Mouse (Mus musculus): ENCODE measurements at regions not wholly inside any gene's neighbourhood (a gene's known extent, or its start where the extent isn't known, plus 50 kb on each side); places are given as distances from the start of the nearest gene placed in this dataset.
"Not testable (repeated sequence)": the region's sequence is repeated elsewhere in the genome, so short reads cannot be mapped to it uniquely, and the experiment has no call there.

DNA sequence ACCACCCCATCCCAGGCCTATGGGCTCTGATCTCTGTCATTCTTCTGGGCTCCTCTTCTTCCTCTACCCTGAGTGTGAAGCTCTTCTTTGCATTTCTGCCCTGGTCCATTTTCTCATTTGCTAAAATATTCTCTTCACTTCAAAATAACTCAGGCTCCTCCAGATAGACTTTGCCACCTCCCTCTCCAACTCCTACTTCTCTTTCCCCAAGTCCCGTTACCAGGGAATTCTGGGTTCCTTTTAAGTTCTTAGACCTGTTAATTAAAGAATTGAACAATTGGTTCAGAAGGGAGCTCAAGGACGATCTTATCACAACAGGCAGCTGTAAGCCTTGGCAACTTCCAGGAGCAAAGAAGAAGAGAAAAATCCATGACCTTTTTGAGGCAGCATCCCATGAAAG is 122.9 kb upstream of the Arid1b start:
- no peak for DNase-seq (ENCODE audit: low spot score)

DNA sequence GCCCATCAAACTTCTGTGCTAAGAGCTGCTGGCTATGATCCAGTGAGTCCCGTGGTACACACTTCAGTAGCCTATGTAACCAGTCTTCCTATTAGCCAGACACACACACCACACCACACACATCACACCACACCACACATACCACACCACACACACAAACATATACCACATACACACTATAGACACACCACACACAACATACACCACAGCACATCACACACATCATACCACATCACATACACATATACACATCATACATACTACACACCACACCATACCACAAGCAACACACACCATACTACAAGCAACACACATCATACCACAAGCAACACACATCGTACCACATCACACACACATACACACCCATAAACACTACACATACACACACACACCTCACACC is 119.7 kb upstream of the Arid1b start:
- no peak for DNase-seq (ENCODE audit: low spot score)

DNA sequence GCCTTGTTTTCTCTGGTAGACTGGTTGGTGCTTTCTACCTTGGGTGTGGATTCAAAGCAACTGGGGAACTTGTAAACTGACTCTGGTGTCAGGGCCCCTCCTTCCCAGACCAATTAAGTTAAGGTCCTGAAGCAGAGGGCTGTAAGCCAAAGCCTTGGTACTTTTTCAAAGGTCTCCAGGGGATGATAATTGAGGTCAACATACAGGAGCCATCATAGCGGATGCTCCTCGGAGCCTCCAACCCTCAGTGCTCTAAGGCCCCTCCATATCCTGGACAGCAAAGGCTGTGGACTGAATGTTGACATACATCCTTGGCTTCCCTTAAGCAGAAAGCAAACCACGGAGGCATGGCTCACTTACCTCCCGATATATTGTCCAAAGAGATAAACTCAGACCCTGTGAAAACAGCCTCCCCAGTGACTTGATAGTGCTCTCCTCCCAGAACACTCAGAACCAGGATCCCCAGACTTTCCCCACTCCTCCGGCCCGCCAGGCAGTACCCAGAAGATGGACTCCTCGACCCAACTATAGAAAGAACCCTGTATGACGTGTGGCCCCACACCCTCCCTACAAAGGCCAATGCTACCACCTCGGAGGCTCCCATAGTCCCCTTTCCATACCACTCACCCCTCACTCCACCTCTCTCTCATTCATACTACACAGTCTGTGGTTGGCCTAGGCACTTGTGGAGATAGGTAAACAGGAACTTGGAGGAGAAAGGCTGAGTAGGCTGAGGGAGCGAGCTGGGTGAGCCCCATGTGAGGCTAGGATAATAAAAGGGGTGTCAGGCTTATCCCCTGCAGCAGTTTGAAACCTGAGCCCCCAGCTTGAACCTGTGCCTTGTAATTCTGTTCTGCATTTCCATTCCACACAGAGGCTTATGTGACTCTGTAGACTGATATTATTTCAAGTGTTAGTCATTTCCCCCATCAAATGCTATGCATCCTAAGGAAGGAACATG is 118.8 kb upstream of the Arid1b start:
- no peak for DNase-seq (ENCODE audit: low spot score)

DNA sequence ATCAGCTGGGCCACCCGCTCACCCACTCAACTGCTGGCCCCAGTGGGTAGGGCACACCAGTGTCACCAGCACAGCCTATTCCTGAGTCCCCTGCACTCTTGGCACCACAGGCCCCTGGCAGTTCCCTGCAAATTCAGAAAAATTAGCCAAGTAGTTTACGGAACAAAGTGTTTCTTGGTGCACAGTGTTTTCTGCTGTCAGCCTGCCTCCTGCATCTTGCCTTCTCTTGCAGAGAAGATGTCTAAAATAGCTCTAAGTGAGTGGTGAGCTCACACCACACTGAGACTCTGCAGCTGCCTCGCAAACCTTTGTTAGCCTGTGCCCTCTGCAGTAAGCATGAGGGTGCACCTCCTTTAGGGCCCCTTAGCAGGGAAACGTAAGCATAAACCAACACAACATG is 117.7 kb upstream of the Arid1b start:
- no peak for DNase-seq (ENCODE audit: low spot score)

DNA sequence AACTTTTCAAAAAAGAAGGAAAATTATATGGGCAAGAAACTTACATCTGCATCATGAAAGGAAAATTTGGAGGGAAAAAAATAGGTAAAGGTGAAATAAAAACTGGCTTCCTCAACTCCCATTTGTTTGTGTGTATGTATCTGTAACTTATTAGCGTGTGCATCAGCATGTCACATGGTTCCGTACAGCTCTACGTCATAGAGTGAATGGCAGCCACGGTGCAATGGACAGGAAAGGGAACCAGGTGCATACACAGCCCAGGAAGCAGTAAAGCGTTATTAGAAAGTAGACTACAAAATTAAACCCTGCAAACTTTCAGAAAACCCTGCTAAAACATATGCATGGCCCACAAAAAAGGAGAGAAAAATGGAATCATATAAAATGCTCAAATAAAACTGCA is 112.7 kb upstream of the Arid1b start:
- DNase-seq (ENCODE audit: low spot score): no peak

DNA sequence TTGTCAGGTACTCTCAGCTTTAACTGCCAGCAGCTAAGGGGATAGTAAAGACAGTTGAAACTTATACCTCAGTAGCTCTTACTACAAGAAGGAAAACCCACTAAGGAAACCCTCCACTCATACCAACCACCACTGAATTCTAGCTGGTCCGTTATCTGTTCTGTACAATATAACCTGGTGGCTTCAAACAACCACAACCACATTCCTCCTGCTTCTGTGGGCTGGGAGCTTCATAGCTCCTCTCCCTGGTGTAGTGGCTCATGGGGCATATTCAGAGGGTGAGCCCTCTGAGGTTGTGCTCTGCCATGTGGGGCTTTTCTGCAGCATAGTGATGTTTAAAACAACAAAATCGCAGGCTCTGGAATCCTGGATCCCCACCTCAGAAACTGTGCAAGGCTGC is 110.0 kb upstream of the Arid1b start:
- no peak for DNase-seq (ENCODE audit: low spot score)

DNA sequence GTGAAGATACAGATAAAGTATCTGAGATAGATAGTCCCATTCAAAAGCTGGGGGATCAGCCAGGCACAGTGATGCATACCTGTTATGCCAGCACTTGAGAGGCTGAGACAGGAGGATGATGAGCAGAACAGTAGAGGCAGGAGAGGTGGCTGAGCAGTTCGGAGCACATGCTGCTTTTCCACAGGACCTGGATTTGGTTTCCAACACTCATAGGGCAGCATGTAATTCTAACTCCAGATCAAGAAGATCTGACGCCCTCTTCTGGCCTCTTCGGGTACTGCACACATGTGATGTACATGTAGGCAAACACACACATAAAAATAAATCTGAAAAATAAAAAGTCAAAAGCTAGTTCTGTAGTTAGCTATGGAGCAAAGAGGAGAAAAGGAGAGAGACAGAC is 109.4 kb upstream of the Arid1b start:
- no peak for DNase-seq (ENCODE audit: low spot score)

DNA sequence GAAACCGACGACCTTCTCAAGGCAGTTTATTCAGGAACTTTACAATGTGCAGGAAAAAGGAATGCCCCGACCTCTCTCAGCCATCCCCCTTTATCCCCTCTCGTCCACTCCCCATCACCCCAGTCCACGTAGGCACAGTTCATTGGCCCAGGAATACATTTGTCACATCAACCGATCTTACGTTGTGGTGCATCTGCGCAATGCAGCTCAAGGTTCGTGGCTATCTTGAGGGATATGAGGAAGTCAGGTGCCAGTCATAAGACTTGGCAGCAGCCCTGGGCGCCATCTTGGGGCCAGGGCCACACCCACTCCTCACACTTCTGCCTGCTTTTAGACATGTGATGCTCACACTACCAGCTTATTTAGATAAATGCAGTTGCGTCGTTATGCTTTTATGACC is 106.8 kb upstream of the Arid1b start:
- not testable (repeated sequence) for DNase-seq (ENCODE audit: low spot score)

DNA sequence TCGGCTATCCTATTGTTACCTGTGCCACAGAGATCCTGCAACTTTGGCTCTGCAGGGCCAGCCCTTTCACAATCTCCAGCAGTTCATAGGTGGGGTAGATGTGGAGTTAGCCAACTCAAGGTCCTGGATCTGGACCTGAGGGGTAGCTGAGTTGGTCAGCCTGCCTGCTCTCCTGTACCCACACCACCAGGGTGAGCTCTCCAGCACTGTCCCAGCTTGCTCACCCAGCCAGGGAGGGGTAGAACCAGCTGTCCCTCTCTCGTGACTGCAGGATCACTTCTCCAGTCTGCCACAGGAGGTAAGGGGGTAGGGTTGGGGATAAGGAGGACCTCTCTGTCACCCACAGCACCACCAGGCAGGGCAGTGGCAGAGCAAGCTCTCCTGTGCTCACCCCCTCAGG is 104.6 kb upstream of the Arid1b start:
- no peak for DNase-seq (ENCODE audit: low spot score)

DNA sequence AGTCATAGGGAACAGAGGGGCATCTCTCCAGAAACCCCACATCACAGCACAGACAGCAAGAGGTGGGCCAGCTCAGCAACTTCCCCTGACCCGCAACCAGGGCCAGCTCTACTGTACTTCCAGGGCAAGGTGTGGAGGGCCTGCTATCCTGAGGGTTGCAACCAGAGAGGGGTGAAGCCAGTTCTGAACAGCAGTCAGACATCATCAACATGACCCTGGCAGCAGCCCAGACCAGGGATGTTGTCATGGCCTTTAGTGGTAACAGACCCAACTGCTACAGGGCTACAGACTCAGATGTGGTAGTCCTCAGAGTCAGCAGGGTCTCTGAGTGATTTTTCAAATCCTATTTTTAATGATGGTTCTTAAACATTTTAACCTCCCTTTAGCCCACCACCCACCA is 104.0 kb upstream of the Arid1b start:
- DNase-seq (ENCODE audit: low spot score): no peak

DNA sequence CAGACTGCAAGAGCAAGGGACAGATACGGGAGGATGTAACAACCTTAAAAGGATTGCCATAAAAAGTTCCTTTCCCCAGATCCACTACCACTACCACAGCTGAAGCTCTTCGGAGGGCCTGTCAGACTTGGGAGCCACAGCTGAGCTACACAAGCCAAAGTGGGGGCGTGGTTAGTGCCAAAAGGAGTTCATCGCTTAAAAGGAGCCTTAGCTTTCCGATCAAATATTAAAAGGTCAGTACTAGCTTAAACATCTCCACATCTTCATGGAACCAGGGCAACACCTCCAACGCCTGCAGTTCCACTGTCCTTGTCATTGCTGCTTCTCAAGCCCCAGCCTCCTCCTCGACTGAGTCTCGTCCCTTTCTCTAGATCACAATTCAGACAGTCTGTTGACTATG is 102.6 kb upstream of the Arid1b start:
- DNase-seq (ENCODE audit: low spot score): no peak

DNA sequence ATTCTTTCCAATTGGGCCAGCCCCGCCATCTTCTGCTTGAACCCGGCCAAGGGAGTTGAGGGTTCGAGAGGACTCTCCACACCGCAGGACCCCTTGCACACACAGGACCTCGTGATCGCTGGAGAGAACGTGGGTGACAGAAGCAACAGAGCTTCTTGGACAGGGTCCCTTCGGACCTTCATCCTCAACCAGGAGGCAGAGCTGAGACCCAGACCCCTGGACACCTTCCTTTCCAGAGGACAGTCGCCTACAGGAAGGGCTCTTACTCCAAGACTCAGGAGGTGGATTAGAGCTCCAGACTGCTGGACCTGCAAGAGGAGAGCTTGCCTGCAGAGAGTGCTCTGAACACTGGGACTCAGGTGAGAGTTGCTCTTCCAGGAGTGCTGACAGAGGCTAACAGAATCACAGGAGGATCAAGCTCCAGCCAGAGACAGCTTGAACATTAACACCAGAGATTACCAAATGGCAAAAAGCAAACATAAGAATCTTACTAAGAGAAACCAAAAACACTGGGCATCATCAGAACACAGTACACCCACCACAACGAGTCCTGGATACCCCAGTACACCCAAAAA is 99.3 kb upstream of the Arid1b start:
- DNase-seq (ENCODE audit: low spot score): not testable (repeated sequence)

DNA sequence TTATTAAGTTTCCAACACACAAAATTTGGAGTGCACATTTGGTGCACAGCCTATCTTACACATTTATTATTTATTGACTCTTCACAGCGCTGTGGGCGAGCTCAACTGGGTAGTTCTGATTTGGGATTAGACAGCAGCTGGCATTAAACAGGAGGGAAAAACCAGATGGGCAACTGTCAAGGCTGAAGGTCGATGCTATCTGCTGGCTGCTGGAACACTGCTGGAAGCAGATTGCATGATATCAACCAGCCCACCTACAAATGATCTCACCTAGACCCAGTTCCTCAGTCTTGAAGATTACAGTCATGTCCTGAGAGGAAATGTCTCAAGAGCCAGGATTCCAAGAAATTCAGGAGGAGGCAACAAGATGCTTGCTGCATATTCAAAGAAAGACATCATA is 91.0 kb upstream of the Arid1b start:
- no peak for DNase-seq (ENCODE audit: low spot score)

DNA sequence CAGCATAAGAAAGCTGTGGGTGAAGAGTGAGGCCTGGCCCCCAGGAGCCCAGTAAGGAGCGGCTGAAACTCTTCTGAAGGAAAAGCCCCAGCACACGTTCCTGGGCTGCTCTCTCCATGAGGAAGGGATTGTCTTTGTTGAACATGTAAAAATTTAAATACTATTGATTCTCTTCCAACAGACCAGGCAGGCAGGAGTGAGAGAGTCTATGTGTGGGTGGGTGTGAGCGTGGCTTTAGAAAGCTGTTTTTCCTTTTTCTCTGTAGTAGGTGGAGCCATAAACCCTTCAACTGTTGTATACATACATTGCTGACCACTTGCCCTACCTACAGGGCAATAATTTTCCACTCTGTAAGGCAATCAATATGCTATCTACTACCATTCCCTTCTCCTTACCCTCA is 87.6 kb upstream of the Arid1b start:
- DNase-seq (ENCODE audit: low spot score): no peak

DNA sequence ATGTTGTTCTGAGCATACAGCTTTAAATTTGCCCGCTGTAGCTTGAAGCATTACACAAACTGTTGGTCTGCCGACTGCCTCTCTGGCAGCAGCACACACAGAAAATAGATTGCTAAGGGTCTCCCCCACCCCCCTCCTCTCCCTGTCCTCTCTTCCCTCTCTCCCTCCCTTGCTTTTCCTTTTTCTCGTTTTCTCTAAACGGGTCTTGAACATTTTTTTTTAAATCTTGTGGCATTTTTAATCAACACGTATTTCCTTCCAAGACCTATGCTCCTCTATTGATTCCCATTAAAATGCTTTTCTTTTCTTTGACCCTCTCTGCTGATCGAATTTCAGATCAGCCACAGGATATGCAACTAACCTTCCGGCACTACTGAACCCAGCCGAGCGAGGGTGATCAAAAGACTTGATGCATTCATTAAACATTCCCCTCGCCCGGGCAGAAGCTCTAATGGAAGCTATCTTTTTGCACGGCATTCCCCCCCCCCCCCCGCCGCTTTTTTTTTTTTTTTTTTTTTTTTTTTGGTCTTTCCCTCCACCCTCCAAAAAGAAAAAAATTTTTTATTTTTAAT is 86.9 kb upstream of the Arid1b start:
- peak; percentile 37 for DNase-seq (ENCODE audit: low spot score)

DNA sequence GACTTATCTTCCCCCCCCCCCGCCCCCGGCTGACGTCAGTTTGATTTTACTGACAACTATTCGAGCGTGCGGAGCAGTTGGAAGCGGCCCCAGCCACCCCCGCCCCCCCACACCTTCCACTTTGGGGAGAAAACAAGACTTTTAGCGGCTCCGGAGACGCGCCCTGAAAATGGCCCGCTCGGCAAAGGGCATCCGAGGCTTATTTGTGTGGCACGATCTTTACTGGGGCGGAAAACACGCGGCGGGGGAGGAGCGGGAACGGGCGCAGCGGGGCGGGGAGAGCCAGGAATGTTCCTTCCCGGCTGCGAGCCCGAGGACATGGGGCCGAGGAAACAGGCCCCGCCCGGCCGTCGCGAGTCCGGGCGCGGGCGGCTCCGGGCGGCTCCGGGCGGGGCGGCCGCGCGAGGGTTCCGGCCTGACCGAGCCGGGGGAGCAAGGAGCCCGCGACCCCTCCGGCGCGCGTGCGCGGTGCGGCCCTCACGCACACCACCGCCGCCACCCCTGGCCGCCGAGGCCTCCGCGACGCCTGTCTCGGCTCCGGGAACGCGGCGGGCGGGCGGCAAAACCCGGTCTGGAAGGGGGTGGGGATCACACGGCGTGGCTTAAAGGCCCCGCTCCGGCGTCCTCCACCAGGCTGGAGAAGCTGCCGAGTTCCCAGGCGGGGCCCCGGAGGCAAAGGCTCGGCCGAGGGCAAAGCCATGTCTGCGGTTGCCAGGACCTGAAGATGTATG is 86.1 kb upstream of the Arid1b start:
- DNase-seq (ENCODE audit: low spot score): peak; percentile 90

DNA sequence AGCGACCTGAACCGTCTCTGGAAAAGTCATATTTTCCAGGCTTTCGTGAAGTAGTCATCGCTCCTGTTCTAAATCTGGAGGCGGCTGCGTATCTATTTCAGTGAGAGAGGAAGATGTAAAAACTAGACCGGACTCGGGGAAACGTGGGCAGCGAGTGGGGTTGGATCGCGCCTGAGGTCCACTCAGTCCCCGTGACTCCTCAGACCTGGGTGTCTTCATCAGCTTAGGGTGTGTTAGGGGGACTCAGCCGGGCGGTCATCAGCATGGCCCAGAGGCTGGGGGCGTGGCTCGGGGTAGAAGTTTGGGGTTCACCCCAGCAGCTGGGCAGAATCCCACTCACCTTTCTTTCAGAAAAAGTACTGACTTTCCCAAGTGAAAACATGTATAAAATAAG is 85.6 kb upstream of the Arid1b start:
- DNase-seq (ENCODE audit: low spot score): no peak

DNA sequence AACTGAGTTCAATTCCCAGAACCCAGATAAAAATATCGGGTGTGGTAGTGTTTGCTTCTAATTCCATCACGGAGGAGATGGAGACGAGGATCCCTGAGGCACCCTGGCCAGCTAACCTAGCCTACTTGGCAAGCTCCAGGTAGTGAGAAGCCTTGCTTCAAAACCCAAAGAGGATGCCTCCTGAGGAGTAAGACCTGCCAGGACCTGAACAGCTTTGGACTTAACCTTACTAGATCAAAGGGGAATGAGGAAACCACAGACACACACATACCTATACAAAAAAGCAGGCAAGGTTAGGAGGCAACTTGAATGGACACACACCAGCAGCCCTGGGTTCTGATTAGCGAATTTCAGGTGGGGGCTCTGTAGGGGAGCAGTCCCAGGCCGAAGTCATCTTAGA is 84.0 kb upstream of the Arid1b start:
- DNase-seq (ENCODE audit: low spot score): no peak

DNA sequence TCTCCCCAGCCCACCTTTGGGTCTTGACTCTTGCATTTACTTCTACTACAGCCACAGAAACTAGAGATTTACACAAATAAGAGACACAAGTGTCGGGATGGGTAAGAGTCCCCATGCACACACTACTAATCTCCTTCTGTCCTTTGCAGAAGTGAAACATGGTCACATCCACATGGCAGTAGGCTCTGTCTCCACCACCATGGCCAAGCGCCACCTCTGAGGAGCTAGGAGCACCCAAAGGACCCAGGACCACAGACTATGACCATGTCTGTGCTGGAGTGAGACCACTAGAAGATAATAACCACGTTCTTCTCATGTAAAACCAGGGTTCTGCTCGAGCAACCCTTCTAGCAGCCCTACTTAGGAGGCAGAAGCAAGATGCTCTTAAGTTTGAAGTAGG is 81.1 kb upstream of the Arid1b start:
- DNase-seq (ENCODE audit: low spot score): no peak

DNA sequence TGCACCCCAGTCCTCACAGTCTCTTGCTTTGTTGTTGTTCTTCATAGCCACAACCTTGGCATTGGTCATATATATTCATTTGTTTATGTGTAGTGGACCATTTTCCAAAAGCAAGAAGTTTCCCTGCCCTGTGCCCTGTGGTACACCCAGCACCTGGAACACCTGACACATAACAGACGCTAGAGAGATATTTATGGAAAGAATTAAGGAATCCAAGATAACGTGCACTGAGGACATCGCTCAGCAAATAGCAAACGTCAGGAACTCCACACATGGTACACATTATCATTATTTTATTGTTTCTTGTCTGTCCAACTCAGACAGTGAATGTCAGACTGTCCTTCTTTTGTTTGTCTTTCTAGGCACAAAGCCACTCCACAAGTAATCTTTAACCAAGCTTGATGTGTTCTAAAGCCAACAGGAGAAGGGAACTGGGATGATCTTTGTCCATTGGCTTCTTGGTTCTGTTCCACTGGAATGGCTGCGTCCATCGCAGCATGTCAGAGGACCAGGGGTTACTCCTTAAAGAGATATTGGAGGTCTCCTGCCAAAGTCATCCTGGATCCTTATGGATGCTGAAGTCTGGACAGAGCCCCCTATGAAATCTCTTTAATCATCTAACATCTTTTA is 74.2 kb upstream of the Arid1b start:
- no peak for DNase-seq (ENCODE audit: low spot score)

DNA sequence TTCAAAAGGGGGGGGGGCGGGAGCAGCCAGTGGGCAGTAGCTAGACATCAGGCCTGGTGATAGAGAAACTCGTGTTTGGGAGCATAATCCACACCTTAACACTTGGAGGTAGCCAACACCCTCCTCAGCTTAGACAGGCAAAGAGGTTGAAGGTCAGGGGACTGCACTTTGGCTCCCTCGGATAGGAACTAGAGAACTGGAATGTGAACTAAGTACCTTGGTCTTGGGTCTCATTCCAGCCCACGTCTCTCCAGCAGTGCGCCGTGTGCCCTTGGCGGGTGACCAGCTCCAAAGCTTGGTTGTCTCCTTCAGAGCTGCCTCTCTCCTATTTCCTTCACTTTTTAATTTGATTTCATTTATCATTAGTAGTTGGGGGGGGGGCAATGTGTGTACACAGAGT is 73.0 kb upstream of the Arid1b start:
- DNase-seq (ENCODE audit: low spot score): no peak

DNA sequence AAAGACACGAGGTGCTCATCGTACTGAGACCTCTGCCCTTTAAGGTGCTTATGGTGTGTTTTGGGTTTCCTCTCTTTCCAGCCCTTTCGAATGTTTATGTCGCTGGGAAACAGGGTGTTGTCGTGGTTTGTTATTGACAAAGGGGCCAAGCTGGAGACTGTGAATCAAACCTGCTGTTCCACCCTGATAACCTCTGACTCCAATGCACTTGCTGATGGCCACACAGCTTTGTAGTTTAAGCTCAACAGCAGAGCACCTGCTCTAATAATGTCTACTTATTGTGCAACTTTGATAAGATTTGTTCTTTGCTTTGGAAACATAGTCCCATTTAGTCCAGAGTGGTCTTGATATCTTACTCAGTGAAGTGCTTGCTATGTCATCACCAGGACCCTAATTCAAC is 65.5 kb upstream of the Arid1b start:
- no peak for DNase-seq (ENCODE audit: low spot score)
